Comparison of ENCODE assay signal across 13 mouse cellular contexts in the genomic region with DNA sequence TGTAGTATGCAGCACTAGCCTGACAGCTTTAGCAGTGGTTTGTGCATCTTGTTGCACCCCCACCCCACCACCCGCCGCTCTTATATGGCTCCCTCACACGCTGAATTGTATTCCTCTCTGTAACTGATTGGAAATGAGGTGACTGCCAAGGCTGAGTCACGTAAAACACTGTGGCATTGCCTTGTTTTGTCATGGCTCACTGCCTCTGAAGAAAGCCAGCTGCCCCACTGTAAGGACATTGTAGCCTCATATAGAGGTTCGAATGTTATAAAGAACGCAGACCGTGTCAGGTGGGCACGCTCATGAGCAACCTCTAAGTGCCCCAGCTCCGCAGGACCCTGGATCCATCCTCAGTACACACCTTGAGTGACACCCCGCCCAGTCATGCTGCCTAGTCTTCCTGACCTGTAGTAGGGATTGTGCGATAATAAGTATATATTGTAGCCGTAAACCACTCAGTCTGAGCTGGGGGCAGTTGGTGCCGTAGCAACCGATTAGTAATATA.
A peak's percentile ranks its signal among the peaks of the same experiment; 100 is the strongest.
DNase-seq lines count a peak whose midpoint lies in the region; ATAC-seq lines count a peak whose summit lies in the region.
"Had no signal": no experiment of that assay in that cellular context is flagged by ENCODE, and none has a peak within 500 bp of the region (broad histone marks: within the 10 kb centered on the region; RNA-seq: fewer than 3 reads in every experiment).

No protein-coding gene starts in this region.

- ATAC-seq in midbrain, embryonic 13.5 days: peak; percentile 58; the same call in 1 of the 2 replicates
- no peak for ATAC-seq in midbrain, embryonic 14.5 days (ENCODE audit: low FRiP score, low TSS enrichment)
- ATAC-seq in forebrain, embryonic 13.5 days: peak; percentile 51
- peak; percentile 82 for ATAC-seq in neural tube, embryonic 12.5 days (ENCODE audit: low FRiP score, low read depth)
- no peak for ATAC-seq in monocyte, adult 5-6 weeks (replicated peaks; ENCODE audit: insufficient number of reproducible peaks, low FRiP score, low TSS enrichment, poor library complexity, severe bottlenecking)

- no peaks in the 10 kb centered on the region for H3K9me3 ChIP-seq in midbrain, embryonic 13.5 days
- H3K9me3 ChIP-seq in midbrain, embryonic 14.5 days (ENCODE audit: control insufficient read depth, low read length): no peaks in the 10 kb centered on the region
- H3K9me3 ChIP-seq in forebrain, embryonic 13.5 days (replicated peaks): no peaks in the 10 kb centered on the region
- H3K9me3 ChIP-seq in neural tube, embryonic 12.5 days: no peaks in the 10 kb centered on the region
- H3K9me3 ChIP-seq: liver, embryonic 13.5 days had no signal

- no peak overlapping the region for H3K4me2 ChIP-seq in midbrain, embryonic 13.5 days (replicated peaks)
- H3K4me2 ChIP-seq in midbrain, embryonic 14.5 days (ENCODE audit: low read length): no peak overlapping the region
- H3K4me2 ChIP-seq in forebrain, embryonic 13.5 days: no peak overlapping the region
- peak overlapping the region; percentile 20; the same call in 1 of the 2 replicates for H3K4me2 ChIP-seq in neural tube, embryonic 12.5 days (replicated peaks)
- H3K4me2 ChIP-seq: liver, embryonic 13.5 days had no signal

- no peak overlapping the region for H3K4me3 ChIP-seq in midbrain, embryonic 13.5 days (replicated peaks)
- H3K4me3 ChIP-seq in midbrain, embryonic 14.5 days (replicated peaks; ENCODE audit: low read depth, low read length): no peak overlapping the region
- H3K4me3 ChIP-seq in forebrain, embryonic 13.5 days: no peak overlapping the region
- no peak overlapping the region for H3K4me3 ChIP-seq in neural tube, embryonic 12.5 days
- H3K4me3 ChIP-seq: liver, embryonic 13.5 days had no signal

- H3K4me1 ChIP-seq in midbrain, embryonic 13.5 days (replicated peaks): no peaks in the 10 kb centered on the region
- no peaks in the 10 kb centered on the region for H3K4me1 ChIP-seq in midbrain, embryonic 14.5 days (ENCODE audit: control insufficient read depth, insufficient read depth, low read length)
- H3K4me1 ChIP-seq in forebrain, embryonic 13.5 days: peaks cover 9% of the 10 kb centered on the region; the same call in 1 of the 2 replicates
- H3K4me1 ChIP-seq in neural tube, embryonic 12.5 days: peaks cover 3% of the 10 kb centered on the region; the same call in 1 of the 2 replicates
- H3K4me1 ChIP-seq: liver, embryonic 13.5 days had no signal

- no peak overlapping the region for H3K9ac ChIP-seq in midbrain, embryonic 13.5 days (replicated peaks)
- no peak overlapping the region for H3K9ac ChIP-seq in midbrain, embryonic 14.5 days (replicated peaks; ENCODE audit: low read length)
- H3K9ac ChIP-seq in forebrain, embryonic 13.5 days: no peak overlapping the region
- no peak overlapping the region for H3K9ac ChIP-seq in neural tube, embryonic 12.5 days
- H3K9ac ChIP-seq: liver, embryonic 13.5 days had no signal

- peak; percentile 28 to 30 for DNase-seq in cerebellum, postnatal 10 days
- no peak for DNase-seq in cerebellum, adult 11 months
- no peak for DNase-seq in midbrain, embryonic 14.5 days
- no peak for DNase-seq in adrenal gland, postnatal 36 days
- DNase-seq: adrenal gland, postnatal 14 days; B cell, adult 2 months; heart, adult 18-20 months; liver, embryonic 13.5 days had no signal

- H3K27me3 ChIP-seq in midbrain, embryonic 13.5 days: no peaks in the 10 kb centered on the region
- H3K27me3 ChIP-seq in midbrain, embryonic 14.5 days (ENCODE audit: control insufficient read depth, insufficient read depth, low read length): no peaks in the 10 kb centered on the region
- no peaks in the 10 kb centered on the region for H3K27me3 ChIP-seq in forebrain, embryonic 13.5 days
- H3K27me3 ChIP-seq in neural tube, embryonic 12.5 days (replicated peaks): no peaks in the 10 kb centered on the region
- H3K27me3 ChIP-seq: liver, embryonic 13.5 days had no signal

- no peak overlapping the region for H3K27ac ChIP-seq in midbrain, embryonic 13.5 days
- H3K27ac ChIP-seq in midbrain, embryonic 14.5 days (replicated peaks; ENCODE audit: low read depth, low read length): no peak overlapping the region
- H3K27ac ChIP-seq in forebrain, embryonic 13.5 days: no peak overlapping the region
- no peak overlapping the region for H3K27ac ChIP-seq in neural tube, embryonic 12.5 days
- H3K27ac ChIP-seq: liver, embryonic 13.5 days; macrophage had no signal

- H3K36me3 ChIP-seq in midbrain, embryonic 13.5 days: no peaks in the 10 kb centered on the region
- H3K36me3 ChIP-seq in midbrain, embryonic 14.5 days (ENCODE audit: control insufficient read depth, insufficient read depth, low read length): no peaks in the 10 kb centered on the region
- H3K36me3 ChIP-seq in forebrain, embryonic 13.5 days (ENCODE audit: poor library complexity, severe bottlenecking): no peaks in the 10 kb centered on the region
- no peaks in the 10 kb centered on the region for H3K36me3 ChIP-seq in neural tube, embryonic 12.5 days
- H3K36me3 ChIP-seq: liver, embryonic 13.5 days had no signal

- WGBS in midbrain, embryonic 13.5 days: 74% methylated on average over 14 of the region's 14 CpGs
- 74% methylated on average over 14 of the region's 14 CpGs for WGBS in midbrain, embryonic 14.5 days
- WGBS in forebrain, embryonic 13.5 days: 64% methylated on average over 14 of the region's 14 CpGs
- WGBS in neural tube, embryonic 12.5 days: 57% methylated on average over 14 of the region's 14 CpGs

Comparison
In these comparisons a context has a peak if more than half of its experiments do, and no peak if none do; other contexts are left out.
1. DNase-seq: peak in cerebellum, postnatal 10 days (2 of 2); none in cerebellum, adult 11 months (single experiment), midbrain, embryonic 14.5 days (single experiment) and adrenal gland, postnatal 36 days (0 of 2).
2. ATAC-seq: peak in midbrain, embryonic 13.5 days (single experiment), forebrain, embryonic 13.5 days (single experiment) and neural tube, embryonic 12.5 days (single experiment); none in midbrain, embryonic 14.5 days (single experiment) and monocyte, adult 5-6 weeks (single experiment).